8 mouse cellular contexts compared by ENCODE assay signal in genomic region chrX:169685131-169685530, GRCm38 (mm10). TPM values are rescaled to one million over a fixed set of nuclear protein-coding genes. Genes with fewer than 3 reads are reported as not detected.
DNase-seq lines count a peak whose midpoint lies in the region; ATAC-seq and TF ChIP-seq lines count a peak whose summit lies in the region.

Mid1 (plus strand) TSS chrX:169685199.

- peak within 1 kb of the TSS; percentile 44 for H3K4me3 ChIP-seq in kidney, adult 2 months (ENCODE audit: insufficient read depth, low read depth, low read length)
- H3K4me3 ChIP-seq in lung, embryonic 14.5 days (ENCODE audit: low read depth, low read length), result peak within 1 kb of the TSS; percentile 19

- peak; percentile 3 to 16 for DNase-seq in cerebellum, postnatal 14 days
- DNase-seq in adrenal gland, postnatal 25 days, result peak; percentile 63
- DNase-seq in gastrocnemius, postnatal 14 days, result peak; percentile 4
- DNase-seq in kidney, adult 2 months, result no peak
- DNase-seq in lung, embryonic 14.5 days, result peak; percentile 40
- DNase-seq in retina, postnatal 1 day, result peak; percentile 21
- no peak for DNase-seq in right cerebral cortex, postnatal 10 days (ENCODE audit: low spot score in 2 of 2)

- H3K9me3 ChIP-seq in lung, embryonic 14.5 days (ENCODE audit: low read depth, low read length), result no peaks in the 10 kb centered on the region

- H3K27ac ChIP-seq in kidney, adult 2 months (ENCODE audit: insufficient read depth, low read depth, low read length), result no peak within 1 kb of the TSS
- no peak within 1 kb of the TSS for H3K27ac ChIP-seq in lung, embryonic 14.5 days (ENCODE audit: low read depth)

- TF ChIP-seq CTCF in kidney, adult 2 months (conservative IDR thresholded peaks at IDR 0.05; ENCODE audit: insufficient read depth, insufficient read length, low read depth, low read length), result no peak
- no peak for TF ChIP-seq CTCF in lung, embryonic 14.5 days (IDR thresholded peaks at IDR 0.05; ENCODE audit: low read depth)

- H3K36me3 ChIP-seq in kidney, adult 2 months (ENCODE audit: control insufficient read depth, insufficient read depth, low read length), result no peaks in the 10 kb centered on the region
- H3K36me3 ChIP-seq in lung, embryonic 14.5 days (ENCODE audit: insufficient read depth), result no peaks in the 10 kb centered on the region

- intact Hi-C loops in gastrocnemius, postnatal 14 days (cut with DNase I; ENCODE audit: low total_unique reads), result no loop called here

- H3K9ac ChIP-seq in lung, embryonic 14.5 days, result peak within 1 kb of the TSS; percentile 27; the same call in 1 of the 2 replicates

- H3K4me2 ChIP-seq in lung, embryonic 14.5 days, result peak within 1 kb of the TSS; percentile 52

- no peaks in the 10 kb centered on the region for H3K4me1 ChIP-seq in kidney, adult 2 months (ENCODE audit: control insufficient read depth, insufficient read depth, low read length)
- H3K4me1 ChIP-seq in lung, embryonic 14.5 days (ENCODE audit: insufficient read depth), result no peaks in the 10 kb centered on the region

- ATAC-seq in cerebellum, adult (ENCODE audit: insufficient number of reproducible peaks, low FRiP score, low TSS enrichment), result no peak
- peak; percentile 80; the same call in 1 of the 2 replicates for ATAC-seq in lung, embryonic 14.5 days (ENCODE audit: insufficient read depth)

- H3K27me3 ChIP-seq in kidney, adult 2 months (replicated peaks; ENCODE audit: control insufficient read depth, insufficient read depth, low read length), result no peaks in the 10 kb centered on the region
- no peaks in the 10 kb centered on the region for H3K27me3 ChIP-seq in lung, embryonic 14.5 days (ENCODE audit: insufficient read depth, low read length)

- no peak for TF ChIP-seq POLR2A in kidney, adult 2 months (IDR thresholded peaks at IDR 0.05; ENCODE audit: low read depth, low read length)

- WGBS in kidney, adult 2 months, result 2% methylated on average over 8 of the region's 10 CpGs
- WGBS in lung, embryonic 14.5 days, result 6% methylated on average over 10 of the region's 10 CpGs

RNA-seq across cellular contexts. Expression of gene Mid1, which starts in this region (rescaled TPM):
- 14.4 and 21.3 TPM in 2 replicates for total RNA-seq in adrenal gland, postnatal 25 days (2021)
- total RNA-seq in gastrocnemius, postnatal 14 days (2021), result 1 to 10 TPM; 6.2 to 7.1 TPM
- 8.8 and 9.2 TPM in 2 replicates for polyA plus RNA-seq in kidney, adult 2 months (2012; rRNA removed)
- polyA plus RNA-seq in lung, embryonic 14.5 days (2014; fragmentation: Nextera tagmentation; extraction: Ambion mirVana), result 9.5 and 11.8 TPM in 2 replicates

Comparison
In these comparisons a context has a peak if more than half of its experiments do, and no peak if none do; other contexts are left out.
1. DNase-seq: peak in cerebellum, postnatal 14 days (2 of 2), adrenal gland, postnatal 25 days (single experiment), gastrocnemius, postnatal 14 days (single experiment), lung, embryonic 14.5 days (single experiment) and retina, postnatal 1 day (single experiment); none in kidney, adult 2 months (single experiment) and right cerebral cortex, postnatal 10 days (0 of 2).